Mouse (Mus musculus): ENCODE data around the gene Hoxb8. TPM values are rescaled to one million over a fixed set of nuclear protein-coding genes. Genes with fewer than 3 reads are reported as not detected.

The Hoxb8 gene
- polyA plus RNA-seq, 2 experiments, result 0.43 to 2.1 TPM

DNA sequence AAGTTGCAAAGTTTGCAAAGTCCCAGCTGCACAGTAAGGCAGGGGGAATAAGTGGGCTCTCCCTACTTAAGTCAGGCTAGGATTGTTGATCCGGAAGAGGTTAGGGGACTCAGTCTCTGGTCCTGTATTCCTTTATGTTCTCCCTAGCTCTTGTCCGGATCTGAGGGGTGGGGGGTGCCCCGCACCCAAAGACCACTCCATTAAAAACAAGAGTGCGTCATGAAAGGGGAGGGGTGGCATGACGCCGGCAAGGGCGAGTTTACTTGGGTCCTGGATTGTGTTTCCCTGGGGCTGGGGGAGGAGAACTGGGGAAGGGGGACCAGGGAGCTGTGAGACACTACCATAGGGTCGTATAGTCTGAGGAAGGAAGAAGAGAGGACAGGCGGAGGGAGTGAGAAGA, 18.1 kb downstream of the Hoxb8 start:
- peak overlapping the region; percentile 25; the same call in 1 of the 2 replicates for H3K4me3 ChIP-seq (replicated peaks; ENCODE audit: low read length)
- ATAC-seq (ENCODE audit: low FRiP score, low read depth) (no peak), DNase-seq (ENCODE audit: low spot score) (no peak)
- no peak overlapping the region for H3K9ac ChIP-seq (ENCODE audit: low read depth, low read length, severe bottlenecking)
- H3K9me3 ChIP-seq (ENCODE audit: control insufficient read depth, low read length), result no peaks in the 10 kb centered on the region
- H3K27ac ChIP-seq (replicated peaks; ENCODE audit: low read depth, low read length), result no peak overlapping the region
- H3K27me3 ChIP-seq (ENCODE audit: control insufficient read depth, insufficient read depth, low read length), result peaks cover 100% of the 10 kb centered on the region
- H3K4me2 ChIP-seq (replicated peaks; ENCODE audit: low read depth, low read length, severe bottlenecking), result no peak overlapping the region; the same call in 1 of the 2 replicates
- TF ChIP-seq POLR2A (IDR thresholded peaks at IDR 0.05; ENCODE audit: borderline replicate concordance, extremely low read depth, insufficient read depth, insufficient read length), result no peak
- WGBS, result 2% methylated on average over 9 of the region's 9 CpGs
- 0 out of 2 replicates have a peak, but pooled peaks cover 3% of the 10 kb centered on the region for H3K4me1 ChIP-seq (ENCODE audit: control insufficient read depth, insufficient read depth, low read length)
- no peaks in the 10 kb centered on the region for H3K36me3 ChIP-seq (ENCODE audit: control insufficient read depth, insufficient read depth, low read length)

DNA sequence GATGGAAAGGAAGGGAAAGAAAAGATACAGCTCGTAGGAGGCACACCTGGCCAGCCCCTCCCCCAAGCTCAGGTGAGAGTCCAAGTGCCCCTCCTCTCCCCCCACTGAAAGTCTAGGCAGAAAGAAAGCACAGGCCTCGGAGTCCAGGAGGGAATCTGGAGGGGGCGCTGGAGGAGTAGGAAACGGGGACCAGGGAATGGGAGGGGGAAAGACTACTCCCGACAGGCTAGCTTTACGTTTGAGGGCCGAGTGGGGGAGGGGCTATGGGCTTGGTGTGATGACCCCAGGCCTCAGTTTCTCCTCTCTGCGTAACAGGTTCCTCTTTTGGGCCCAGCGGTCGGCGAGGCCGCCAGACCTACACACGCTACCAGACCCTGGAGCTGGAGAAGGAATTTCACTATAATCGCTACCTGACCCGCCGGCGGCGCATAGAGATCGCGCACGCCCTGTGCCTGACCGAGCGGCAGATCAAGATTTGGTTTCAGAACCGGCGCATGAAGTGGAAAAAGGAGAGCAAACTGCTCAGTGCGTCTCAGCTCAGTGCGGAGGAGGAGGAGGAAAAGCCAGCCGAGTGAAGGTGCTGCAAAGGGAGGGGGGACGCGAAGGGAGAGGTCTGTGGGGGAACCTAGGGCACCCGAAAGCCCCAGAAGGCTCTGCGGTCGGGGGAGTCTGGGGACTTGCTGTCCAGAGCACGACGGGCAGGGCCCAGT, 18.8 kb downstream of the Hoxb8 start:
- Histone ChIP-seq H3K4me1 (ENCODE audit: control insufficient read depth, insufficient read depth, low read length) (0 out of 2 replicates have a peak, but pooled peaks cover 3% of the 10 kb centered on the region), H3K36me3 (ENCODE audit: control insufficient read depth, insufficient read depth, low read length) (no peaks in the 10 kb centered on the region), H3K4me3 (replicated peaks; ENCODE audit: low read length) (no peak overlapping the region), H3K9me3 (ENCODE audit: control insufficient read depth, low read length) (no peaks in the 10 kb centered on the region), H3K27me3 (ENCODE audit: control insufficient read depth, insufficient read depth, low read length) (peaks cover 100% of the 10 kb centered on the region), H3K4me2 (replicated peaks; ENCODE audit: low read depth, low read length, severe bottlenecking) (no peak overlapping the region), H3K27ac (replicated peaks; ENCODE audit: low read depth, low read length) (no peak overlapping the region), H3K9ac (ENCODE audit: low read depth, low read length, severe bottlenecking) (no peak overlapping the region)
- DNase-seq (ENCODE audit: low spot score) (no peak), ATAC-seq (ENCODE audit: low FRiP score, low read depth) (no peak)
- TF ChIP-seq POLR2A (IDR thresholded peaks at IDR 0.05; ENCODE audit: borderline replicate concordance, extremely low read depth, insufficient read depth, insufficient read length), result no peak
- 7% methylated on average over 35 of the region's 35 CpGs for WGBS

DNA sequence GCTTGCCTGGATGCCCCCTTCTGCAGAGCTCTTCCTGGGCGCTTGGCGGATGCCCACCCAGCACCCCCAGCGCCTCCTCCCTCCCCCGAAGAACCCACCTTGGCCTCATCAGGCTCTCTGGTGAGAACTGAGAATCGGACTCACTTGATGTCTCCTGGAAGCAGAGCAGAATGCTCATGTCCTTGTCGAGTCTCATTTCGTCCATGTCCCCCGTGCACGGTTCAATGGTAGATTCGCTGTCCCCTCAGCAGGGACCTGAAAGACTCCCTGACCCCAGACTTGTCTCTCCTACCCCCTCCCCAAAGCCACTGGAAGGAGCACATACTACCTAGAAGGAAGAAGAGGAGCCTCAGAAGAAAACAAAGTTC, 19.3 kb downstream of the Hoxb8 start:
- H3K4me3 ChIP-seq (replicated peaks; ENCODE audit: low read length), result no peak overlapping the region
- 0 out of 2 replicates have a peak, but pooled peaks cover 3% of the 10 kb centered on the region for H3K4me1 ChIP-seq (ENCODE audit: control insufficient read depth, insufficient read depth, low read length)
- TF ChIP-seq POLR2A (IDR thresholded peaks at IDR 0.05; ENCODE audit: borderline replicate concordance, extremely low read depth, insufficient read depth, insufficient read length), result no peak
- no peak overlapping the region for H3K9ac ChIP-seq (ENCODE audit: low read depth, low read length, severe bottlenecking)
- ATAC-seq (ENCODE audit: low FRiP score, low read depth) (no peak), DNase-seq (ENCODE audit: low spot score) (no peak)
- H3K4me2 ChIP-seq (replicated peaks; ENCODE audit: low read depth, low read length, severe bottlenecking), result no peak overlapping the region
- no peak overlapping the region for H3K27ac ChIP-seq (replicated peaks; ENCODE audit: low read depth, low read length)
- WGBS, result 17% methylated on average over 10 of the region's 10 CpGs
- H3K9me3 ChIP-seq (ENCODE audit: control insufficient read depth, low read length), result no peaks in the 10 kb centered on the region
- no peaks in the 10 kb centered on the region for H3K36me3 ChIP-seq (ENCODE audit: control insufficient read depth, insufficient read depth, low read length)
- peaks cover 100% of the 10 kb centered on the region for H3K27me3 ChIP-seq (ENCODE audit: control insufficient read depth, insufficient read depth, low read length)

DNA sequence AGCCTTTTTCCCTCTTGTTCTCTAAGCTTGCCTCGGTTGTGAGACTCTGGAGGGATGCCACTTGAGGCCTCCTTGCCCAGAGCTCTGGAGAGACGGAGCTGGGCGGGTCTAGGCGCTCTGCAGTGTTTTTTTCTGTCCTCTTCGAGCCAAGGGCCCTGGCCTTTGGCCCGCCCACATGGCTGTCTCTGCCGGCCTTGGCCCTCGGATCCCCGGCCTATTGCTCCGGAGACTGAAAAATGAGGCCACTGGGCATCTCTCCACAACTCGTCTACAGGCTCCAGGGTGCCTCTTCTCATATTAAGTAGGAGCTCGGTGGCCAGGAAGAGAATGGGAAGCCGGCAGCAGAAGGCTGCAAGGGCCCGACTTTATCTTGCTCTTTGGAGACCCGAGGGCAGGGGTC, 20.1 kb downstream of the Hoxb8 start:
- Histone ChIP-seq H3K4me1 (ENCODE audit: control insufficient read depth, insufficient read depth, low read length) (0 out of 2 replicates have a peak, but pooled peaks cover 3% of the 10 kb centered on the region), H3K4me3 (replicated peaks; ENCODE audit: low read length) (no peak overlapping the region)

DNA sequence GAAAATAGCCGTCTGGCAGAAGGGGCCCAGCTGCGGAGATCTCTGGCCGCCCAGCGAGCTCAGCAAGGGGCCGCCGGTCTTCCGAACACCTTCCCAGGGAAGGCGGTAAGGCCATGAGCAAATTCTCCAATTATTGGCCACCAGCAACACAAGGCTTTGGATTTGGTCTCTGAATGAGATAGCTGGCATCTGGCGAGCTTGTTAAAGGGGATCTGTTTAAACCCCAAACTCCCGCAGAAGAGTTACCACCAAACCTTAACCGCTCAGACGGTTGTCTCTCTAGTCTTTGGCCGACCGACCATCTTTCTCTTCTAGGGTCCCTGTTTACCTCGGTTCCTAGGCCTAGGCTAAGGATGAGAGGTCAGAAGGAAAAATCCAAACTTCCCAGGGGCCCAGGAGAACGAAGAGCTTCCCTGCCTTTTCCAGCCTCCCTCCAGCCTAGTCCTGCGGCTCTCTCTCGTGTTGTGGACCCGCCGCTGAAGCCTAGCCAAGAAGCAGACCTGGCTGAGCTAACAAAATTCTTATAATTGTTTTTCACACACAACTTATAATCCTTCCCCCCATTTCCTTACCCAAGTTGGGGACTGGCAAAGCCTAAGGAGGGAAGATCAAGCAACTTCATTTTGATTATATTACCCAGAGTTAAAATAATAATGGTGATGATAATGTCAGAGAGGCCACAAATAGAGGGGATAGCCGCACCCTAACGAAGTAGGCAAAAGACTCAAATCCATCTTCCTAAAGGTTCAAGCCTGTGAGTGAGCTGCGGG, 20.9 kb downstream of the Hoxb8 start:
- TF ChIP-seq POLR2A (IDR thresholded peaks at IDR 0.05; ENCODE audit: borderline replicate concordance, extremely low read depth, insufficient read depth, insufficient read length), result no peak
- Histone ChIP-seq H3K36me3 (ENCODE audit: control insufficient read depth, insufficient read depth, low read length) (no peaks in the 10 kb centered on the region), H3K9ac (ENCODE audit: low read depth, low read length, severe bottlenecking) (no peak overlapping the region), H3K9me3 (ENCODE audit: control insufficient read depth, low read length) (no peaks in the 10 kb centered on the region), H3K4me3 (replicated peaks; ENCODE audit: low read length) (no peak overlapping the region), H3K4me2 (replicated peaks; ENCODE audit: low read depth, low read length, severe bottlenecking) (no peak overlapping the region), H3K4me1 (ENCODE audit: control insufficient read depth, insufficient read depth, low read length) (0 out of 2 replicates have a peak, but pooled peaks cover 3% of the 10 kb centered on the region), H3K27ac (replicated peaks; ENCODE audit: low read depth, low read length) (no peak overlapping the region), H3K27me3 (ENCODE audit: control insufficient read depth, insufficient read depth, low read length) (peaks cover 100% of the 10 kb centered on the region)
- no peak for ATAC-seq (ENCODE audit: low FRiP score, low read depth)
- no peak for DNase-seq (ENCODE audit: low spot score)
- 11% methylated on average over 23 of the region's 23 CpGs for WGBS

More for the DNA sequence above, 20.1 kb downstream of the Hoxb8 start:
- no peaks in the 10 kb centered on the region for H3K36me3 ChIP-seq (ENCODE audit: control insufficient read depth, insufficient read depth, low read length)
- DNase-seq (ENCODE audit: low spot score), result no peak
- H3K27me3 ChIP-seq (ENCODE audit: control insufficient read depth, insufficient read depth, low read length), result peaks cover 100% of the 10 kb centered on the region
- no peak overlapping the region for H3K9ac ChIP-seq (ENCODE audit: low read depth, low read length, severe bottlenecking)
- no peak overlapping the region for H3K4me2 ChIP-seq (replicated peaks; ENCODE audit: low read depth, low read length, severe bottlenecking)
- TF ChIP-seq POLR2A (IDR thresholded peaks at IDR 0.05; ENCODE audit: borderline replicate concordance, extremely low read depth, insufficient read depth, insufficient read length), result no peak
- no peak for ATAC-seq (ENCODE audit: low FRiP score, low read depth)
- no peak overlapping the region for H3K27ac ChIP-seq (replicated peaks; ENCODE audit: low read depth, low read length)
- H3K9me3 ChIP-seq (ENCODE audit: control insufficient read depth, low read length), result no peaks in the 10 kb centered on the region
- 2% methylated on average over 15 of the region's 15 CpGs for WGBS

All from limb, embryonic 14.5 days (tissue).